Mouse (Mus musculus) small intestine, adult 2 months (tissue): Measurements from ENCODE around the gene Itsn1.

ENCODE experiments used
- CTCF ChIP-seq: fragments of 200-500 bp; IDR thresholded peaks from 2 replicates; pipeline ENCODE4 v1.5.1; 2012; ENCODE audit warnings: low read depth, mild to moderate bottlenecking, control low read depth, inconsistent platforms, low read length, moderate library complexity, mixed read lengths; ENCODE audit not compliant: insufficient replicate concordance, insufficient read length; ENCODE audit errors: extremely low read depth
- POLR2A ChIP-seq: fragments of 200-500 bp; IDR thresholded peaks from 2 replicates; pipeline ENCODE4 v1.6.1; 2012; ENCODE audit warnings: low read depth, mild to moderate bottlenecking, control low read depth, inconsistent platforms, low read length, moderate library complexity

GRCm38 (mm10) chr16:91968725-91969124 is 239.6 kb downstream of the Itsn1 start:
- TF ChIP-seq CTCF (no peak), POLR2A (no peak)
